Mouse (Mus musculus) liver, postnatal 0 days (tissue): ENCODE results near the gene Ubqln3.

Experiments
- CTCF ChIP-seq: sonication (generic); IDR thresholded peaks from 2 replicates; pipeline ENCODE4 v1.5.1; 2016; ENCODE audit warnings: antibody characterized with exemption, low read depth
- EP300 ChIP-seq: IDR thresholded peaks from 2 replicates; pipeline ENCODE4 v1.6.1; 2016; ENCODE audit warnings: antibody characterized with exemption, low read depth, mild to moderate bottlenecking

DNA sequence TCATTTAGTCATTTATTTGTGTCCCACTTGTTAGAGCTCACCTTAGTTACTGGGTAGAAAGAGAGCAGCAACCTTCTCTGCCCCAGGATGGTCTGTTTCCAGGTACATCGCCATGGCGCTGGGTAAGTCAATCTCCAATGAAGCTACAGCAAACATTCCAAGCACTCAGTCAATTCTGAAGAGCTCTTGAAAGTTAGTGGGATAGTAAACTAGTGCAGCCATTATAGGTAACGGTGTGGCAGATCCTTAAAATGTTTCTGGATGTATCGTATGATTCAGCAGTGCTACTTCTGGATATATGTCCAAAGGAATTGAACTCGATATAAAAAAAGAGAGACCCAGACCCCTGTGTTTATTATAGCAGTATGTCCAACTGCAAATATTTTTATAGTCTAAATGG lies 5.8 kb downstream of the Ubqln3 start, which contains the start of gene Olfr643:
- no peak for TF ChIP-seq CTCF
- TF ChIP-seq EP300, result no peak
